Mouse (Mus musculus) liver, adult 2 months (tissue): ENCODE data around the gene Fbxl2. TPM values are rescaled to one million over a fixed set of nuclear protein-coding genes. Genes with fewer than 3 reads are reported as not detected.

Experiments
- DNase-seq: peaks from one replicate; pipeline ENCODE4 v3.0.0-alpha.2; 2011; ENCODE audit warnings: low read depth, low spot score; ENCODE audit errors: extremely low read depth
- H3K27ac ChIP-seq: fragments of 200-500 bp; replicated peaks from 2 replicates; pipeline ENCODE4 v1.5.1; 2012; ENCODE audit warnings: low read depth, mild to moderate bottlenecking, control low read depth, inconsistent platforms, low read length; ENCODE audit not compliant: insufficient read depth
- H3K27me3 ChIP-seq: fragments of 200-500 bp; 2 replicates; pipeline ENCODE4 v1.6.1; 2012; ENCODE audit warnings: mild to moderate bottlenecking, moderate library complexity, low read length, inconsistent platforms; ENCODE audit not compliant: control insufficient read depth, insufficient read depth
- H3K36me3 ChIP-seq: fragments of 200-500 bp; 2 replicates; pipeline ENCODE4 v1.6.1; 2012; ENCODE audit warnings: low read length, inconsistent platforms; ENCODE audit not compliant: control insufficient read depth, insufficient read depth
- H3K4me1 ChIP-seq: fragments of 200-500 bp; 2 replicates; pipeline ENCODE4 v1.6.1; 2011; ENCODE audit warnings: low read length; ENCODE audit not compliant: control insufficient read depth, insufficient read depth
- H3K4me3 ChIP-seq: fragments of 200-500 bp; 2 replicates; pipeline ENCODE4 v1.5.1; 2011; ENCODE audit warnings: low read depth, mild to moderate bottlenecking, control low read depth, low read length, moderate library complexity; ENCODE audit not compliant: insufficient read depth
- H3K79me2 ChIP-seq: fragments of 200-500 bp; 2 replicates; pipeline ENCODE4 v1.6.1; 2012; ENCODE audit warnings: inconsistent platforms, mild to moderate bottlenecking, low read length, moderate library complexity; ENCODE audit not compliant: control insufficient read depth, insufficient read depth
- H3K9ac ChIP-seq: fragments of 200-500 bp; 2 replicates; pipeline ENCODE4 v1.6.1; 2012; ENCODE audit warnings: low read depth, mild to moderate bottlenecking, control low read depth, inconsistent platforms, low read length
- CTCF ChIP-seq: fragments of 200-500 bp; IDR thresholded peaks from 2 replicates; pipeline ENCODE4 v1.5.1; 2011; ENCODE audit warnings: low read depth, low read length, control low read depth
- POLR2A ChIP-seq: fragments of 200-500 bp; IDR thresholded peaks from 2 replicates; pipeline ENCODE4 v1.6.1; 2011; ENCODE audit warnings: low read length, control low read depth; ENCODE audit not compliant: insufficient read depth; ENCODE audit errors: extremely low read depth
- WGBS: fragments of 180-500 bp; shearing (Covaris S2); methylation state at CpG from one replicate; pipeline ENCODE4 v1.1.7; 2018; 5-methylcytosine and 5-hydroxymethylcytosine counted together
- polyA plus RNA-seq: library from polyadenylated mRNA; depleted of rRNA; stranded (reverse); fragments of >200 nt; gene quantifications from 2 replicates; pipeline ENCODE4 v1.2.3, GENCODE M21; 2012
- total RNA-seq: library from RNA; depleted of rRNA; stranded (reverse); fragments of >200 nt; gene quantifications from 2 replicates; pipeline ENCODE4 v1.2.3, GENCODE M21; 2014

The Fbxl2 gene
- total and polyA plus RNA-seq, 2 experiments = 0.34 TPM; not detected in 1

GRCm38 (mm10) chr9:113975442-113975841 lies 70.5 kb downstream of the Fbxl2 start:
- TF ChIP-seq POLR2A (no peak), CTCF (no peak)
- H3K36me3 ChIP-seq = peaks cover 40% of the 10 kb centered on the region
- WGBS = 85% methylated on average over 7 of the region's 7 CpGs
- H3K9ac ChIP-seq = no peak overlapping the region
- no peaks in the 10 kb centered on the region for H3K27me3 ChIP-seq
- no peaks in the 10 kb centered on the region for H3K4me1 ChIP-seq
- no peaks in the 10 kb centered on the region for H3K79me2 ChIP-seq
- DNase-seq = no peak
- no peak overlapping the region for H3K27ac ChIP-seq
- no peak overlapping the region for H3K4me3 ChIP-seq

GRCm38 (mm10) chr9:113974945-113975344 lies 71.0 kb downstream of the Fbxl2 start:
- Histone ChIP-seq H3K4me1 (no peaks in the 10 kb centered on the region), H3K4me3 (no peak overlapping the region), H3K9ac (no peak overlapping the region), H3K79me2 (no peaks in the 10 kb centered on the region), H3K27me3 (no peaks in the 10 kb centered on the region), H3K27ac (no peak overlapping the region), H3K36me3 (peaks cover 43% of the 10 kb centered on the region)
- no peak for DNase-seq
- 97% methylated on average over 4 of the region's 4 CpGs for WGBS
- TF ChIP-seq POLR2A (no peak), CTCF (no peak)

- no peaks in the 10 kb centered on the region for H3K27me3 ChIP-seq
- no peaks in the 10 kb centered on the region for H3K4me1 ChIP-seq
- TF ChIP-seq POLR2A = no peak
- TF ChIP-seq CTCF = no peak
- no peak overlapping the region for H3K4me3 ChIP-seq
- H3K27ac ChIP-seq = no peak overlapping the region
- DNase-seq = no peak
- H3K36me3 ChIP-seq = peaks cover 52% of the 10 kb centered on the region
- WGBS = 96% methylated on average over 4 of the region's 4 CpGs
- no peak overlapping the region for H3K9ac ChIP-seq
- H3K79me2 ChIP-seq = no peaks in the 10 kb centered on the region
Observed at GRCm38 (mm10) chr9:113973857-113974256, 72.1 kb downstream of the Fbxl2 start.

GRCm38 (mm10) chr9:113971615-113972014 lies 74.4 kb downstream of the Fbxl2 start:
- no peaks in the 10 kb centered on the region for H3K4me1 ChIP-seq
- H3K36me3 ChIP-seq = peaks cover 65% of the 10 kb centered on the region
- no peak overlapping the region for H3K4me3 ChIP-seq
- no peaks in the 10 kb centered on the region for H3K79me2 ChIP-seq
- no peak overlapping the region for H3K9ac ChIP-seq
- TF ChIP-seq CTCF (no peak), POLR2A (no peak)
- H3K27ac ChIP-seq = no peak overlapping the region
- H3K27me3 ChIP-seq = no peaks in the 10 kb centered on the region
- no peak for DNase-seq
- WGBS = 88% methylated on average over 8 of the region's 8 CpGs

GRCm38 (mm10) chr9:113970041-113970440 lies 76.0 kb downstream of the Fbxl2 start:
- Histone ChIP-seq H3K9ac (no peak overlapping the region), H3K4me3 (no peak overlapping the region), H3K79me2 (no peaks in the 10 kb centered on the region), H3K27ac (no peak overlapping the region), H3K4me1 (no peaks in the 10 kb centered on the region), H3K27me3 (no peaks in the 10 kb centered on the region), H3K36me3 (peaks cover 67% of the 10 kb centered on the region)
- TF ChIP-seq POLR2A (no peak), CTCF (0 out of 2 replicates have a peak, but pooled peaks have one; percentile 2)
- no peak for DNase-seq
- WGBS = 93% methylated on average over 14 of the region's 14 CpGs

GRCm38 (mm10) chr9:113969399-113969798 lies 76.6 kb downstream of the Fbxl2 start:
- TF ChIP-seq POLR2A = no peak
- no peak for TF ChIP-seq CTCF
- DNase-seq = no peak
- Histone ChIP-seq H3K27me3 (no peaks in the 10 kb centered on the region), H3K27ac (no peak overlapping the region), H3K4me1 (no peaks in the 10 kb centered on the region), H3K4me3 (no peak overlapping the region), H3K36me3 (peaks cover 66% of the 10 kb centered on the region), H3K9ac (no peak overlapping the region), H3K79me2 (no peaks in the 10 kb centered on the region)
- WGBS = 96% methylated on average over 8 of the region's 8 CpGs
